Mouse (Mus musculus) hindbrain, embryonic 13.5 days (tissue): ENCODE results near the gene Utp20. TPM values are rescaled to one million over a fixed set of nuclear protein-coding genes. Genes with fewer than 3 reads are reported as not detected.
"Not testable (repeated sequence)": the region's sequence is repeated elsewhere in the genome, so short reads cannot be mapped to it uniquely, and the experiment has no call there.

Experiments
- ATAC-seq: fragments of 200-750 bp; cut with Nextera tagmentation; 2 replicates; pipeline ENCODE4 v1.8.0; 2017; ENCODE audit warnings: moderate TSS enrichment; ENCODE audit not compliant: low FRiP score
- H3K27ac ChIP-seq: fragments of 300-500 bp; sonication (generic); 2 replicates; pipeline ENCODE4 v1.5.1; 2015; ENCODE audit warnings: inconsistent platforms, mild to moderate bottlenecking, moderate library complexity
- H3K27me3 ChIP-seq: fragments of 300-500 bp; sonication (generic); 2 replicates; pipeline ENCODE4 v1.6.1; 2015; ENCODE audit warnings: mild to moderate bottlenecking, inconsistent platforms
- H3K36me3 ChIP-seq: fragments of 300-500 bp; sonication (generic); 2 replicates; pipeline ENCODE4 v1.6.1; 2015; ENCODE audit warnings: mild to moderate bottlenecking, inconsistent platforms
- H3K4me1 ChIP-seq: fragments of 300-500 bp; sonication (generic); replicated peaks from 2 replicates; pipeline ENCODE4 v1.6.1; 2015; ENCODE audit warnings: inconsistent platforms
- H3K4me2 ChIP-seq: fragments of 300-500 bp; sonication (generic); 2 replicates; pipeline ENCODE4 v1.6.1; 2015; ENCODE audit warnings: inconsistent platforms, mild to moderate bottlenecking, moderate library complexity
- H3K4me3 ChIP-seq: fragments of 300-500 bp; sonication (generic); 2 replicates; pipeline ENCODE4 v1.5.1; 2015; ENCODE audit warnings: mild to moderate bottlenecking, inconsistent platforms
- H3K9ac ChIP-seq: fragments of 300-500 bp; sonication (generic); 2 replicates; pipeline ENCODE4 v1.6.1; 2015; ENCODE audit warnings: mild to moderate bottlenecking, inconsistent platforms
- H3K9me3 ChIP-seq: fragments of 300-500 bp; sonication (generic); 2 replicates; pipeline ENCODE4 v1.6.1; 2016; ENCODE audit warnings: inconsistent platforms
- WGBS: fragments of 180-500 bp; shearing (Covaris S2); methylation state at CpG from one replicate; pipeline ENCODE4 v1.1.7; 2015; 5-methylcytosine and 5-hydroxymethylcytosine counted together
- polyA plus RNA-seq: library from polyadenylated mRNA; unstranded; fragments of >200 nt; fragmentation: Nextera tagmentation; extraction: Ambion mirVana; gene quantifications from 2 replicates; pipeline ENCODE4 v1.2.1, GENCODE M21; 2015

Utp20 gene
- polyA plus RNA-seq, result 8.7 and 11.4 TPM in 2 replicates

- H3K27ac ChIP-seq, result no peak within 1 kb of the TSS
Observed at GRCm38 (mm10) chr10:88826188-88826946, at the start of gene Utp20. Gene Utp20 (minus strand): TSS chr10:88826804.

GRCm38 (mm10) chr10:88874870-88875269 is 48.3 kb upstream of the Utp20 start:
- 77% methylated on average over 5 of the region's 5 CpGs for WGBS
- Histone ChIP-seq H3K9ac (no peak overlapping the region), H3K27me3 (no peaks in the 10 kb centered on the region), H3K9me3 (no peaks in the 10 kb centered on the region), H3K4me3 (no peak overlapping the region), H3K4me1 (no peaks in the 10 kb centered on the region), H3K27ac (no peak overlapping the region), H3K36me3 (no peaks in the 10 kb centered on the region), H3K4me2 (no peak overlapping the region)
- ATAC-seq, result no peak

More at GRCm38 (mm10) chr10:88826188-88826946, at the start of gene Utp20:
- H3K27me3 ChIP-seq, result no peaks in the 10 kb centered on the region
- peak; percentile 100 for ATAC-seq
- peak within 1 kb of the TSS; percentile 84 for H3K4me2 ChIP-seq
- WGBS, result under 1% methylated on average over 44 of the region's 44 CpGs
- peaks cover 11% of the 10 kb centered on the region for H3K4me1 ChIP-seq
- peak within 1 kb of the TSS; percentile 73 for H3K9ac ChIP-seq
- peaks cover 26% of the 10 kb centered on the region for H3K36me3 ChIP-seq
- no peaks in the 10 kb centered on the region for H3K9me3 ChIP-seq
- peak within 1 kb of the TSS; percentile 88 for H3K4me3 ChIP-seq

- no peak overlapping the region for H3K9ac ChIP-seq
- no peak overlapping the region for H3K4me2 ChIP-seq
- no peaks in the 10 kb centered on the region for H3K9me3 ChIP-seq
- H3K36me3 ChIP-seq, result no peaks in the 10 kb centered on the region
- no peaks in the 10 kb centered on the region for H3K4me1 ChIP-seq
- no peaks in the 10 kb centered on the region for H3K27me3 ChIP-seq
- no peak overlapping the region for H3K4me3 ChIP-seq
- no peak overlapping the region for H3K27ac ChIP-seq
- ATAC-seq, result no peak
- 74% methylated on average over 2 of the region's 2 CpGs for WGBS
Observed at GRCm38 (mm10) chr10:88866017-88866416, 39.4 kb upstream of the Utp20 start.

GRCm38 (mm10) chr10:88862293-88862692 is 35.7 kb upstream of the Utp20 start:
- 90% methylated on average over 5 of the region's 5 CpGs for WGBS
- no peak for ATAC-seq

GRCm38 (mm10) chr10:88861416-88861815 is 34.8 kb upstream of the Utp20 start:
- Histone ChIP-seq H3K27ac (no peak overlapping the region), H3K9ac (no peak overlapping the region), H3K9me3 (no peaks in the 10 kb centered on the region), H3K4me2 (no peak overlapping the region), H3K36me3 (no peaks in the 10 kb centered on the region), H3K4me3 (no peak overlapping the region), H3K4me1 (no peaks in the 10 kb centered on the region), H3K27me3 (no peaks in the 10 kb centered on the region)
- no peak for ATAC-seq

More at GRCm38 (mm10) chr10:88862293-88862692, 35.7 kb upstream of the Utp20 start:
- H3K36me3 ChIP-seq, result no peaks in the 10 kb centered on the region
- H3K27ac ChIP-seq, result no peak overlapping the region
- no peak overlapping the region for H3K4me2 ChIP-seq
- H3K27me3 ChIP-seq, result no peaks in the 10 kb centered on the region
- no peaks in the 10 kb centered on the region for H3K4me1 ChIP-seq
- H3K9me3 ChIP-seq, result no peaks in the 10 kb centered on the region
- H3K4me3 ChIP-seq, result no peak overlapping the region
- H3K9ac ChIP-seq, result no peak overlapping the region

GRCm38 (mm10) chr10:88860911-88861310 is 34.3 kb upstream of the Utp20 start:
- Histone ChIP-seq H3K4me2 (no peak overlapping the region), H3K36me3 (no peaks in the 10 kb centered on the region), H3K4me3 (no peak overlapping the region), H3K9me3 (no peaks in the 10 kb centered on the region), H3K27ac (no peak overlapping the region), H3K9ac (no peak overlapping the region), H3K27me3 (no peaks in the 10 kb centered on the region), H3K4me1 (no peaks in the 10 kb centered on the region)
- 76% methylated on average over 3 of the region's 3 CpGs for WGBS
- no peak for ATAC-seq

- Histone ChIP-seq H3K4me1 (no peaks in the 10 kb centered on the region), H3K9me3 (no peaks in the 10 kb centered on the region), H3K4me2 (no peak overlapping the region), H3K27me3 (no peaks in the 10 kb centered on the region), H3K9ac (no peak overlapping the region), H3K36me3 (no peaks in the 10 kb centered on the region), H3K4me3 (no peak overlapping the region), H3K27ac (no peak overlapping the region)
- WGBS, result 87% methylated on average over 7 of the region's 7 CpGs
- no peak for ATAC-seq
Observed at GRCm38 (mm10) chr10:88853326-88853725, 26.7 kb upstream of the Utp20 start.

- H3K27me3 ChIP-seq, result no peaks in the 10 kb centered on the region
- no peak overlapping the region for H3K4me3 ChIP-seq
- no peak for ATAC-seq
- H3K9ac ChIP-seq, result no peak overlapping the region
- 90% methylated on average over 4 of the region's 4 CpGs for WGBS
- no peaks in the 10 kb centered on the region for H3K4me1 ChIP-seq
- no peak overlapping the region for H3K4me2 ChIP-seq
- no peak overlapping the region for H3K27ac ChIP-seq
- no peaks in the 10 kb centered on the region for H3K9me3 ChIP-seq
- no peaks in the 10 kb centered on the region for H3K36me3 ChIP-seq
Observed at GRCm38 (mm10) chr10:88849976-88850375, 23.4 kb upstream of the Utp20 start.

- WGBS, result 88% methylated on average over 7 of the region's 7 CpGs
- H3K27me3 ChIP-seq, result no peaks in the 10 kb centered on the region
- no peaks in the 10 kb centered on the region for H3K4me1 ChIP-seq
- no peak overlapping the region for H3K27ac ChIP-seq
- H3K9me3 ChIP-seq, result no peaks in the 10 kb centered on the region
- H3K9ac ChIP-seq, result no peak overlapping the region
- H3K36me3 ChIP-seq, result no peaks in the 10 kb centered on the region
- no peak overlapping the region for H3K4me3 ChIP-seq
- ATAC-seq, result no peak
- H3K4me2 ChIP-seq, result no peak overlapping the region
Observed at GRCm38 (mm10) chr10:88848876-88849476, 22.4 kb upstream of the Utp20 start.

GRCm38 (mm10) chr10:88834227-88834626 is 7.6 kb upstream of the Utp20 start:
- Histone ChIP-seq H3K36me3 (no peaks in the 10 kb centered on the region), H3K27ac (no peak overlapping the region), H3K27me3 (no peaks in the 10 kb centered on the region), H3K4me3 (no peak overlapping the region), H3K9ac (no peak overlapping the region), H3K4me1 (no peaks in the 10 kb centered on the region), H3K9me3 (peaks cover 3% of the 10 kb centered on the region; the same call in 1 of the 2 replicates), H3K4me2 (no peak overlapping the region)
- WGBS, result 66% methylated on average over 2 of the region's 2 CpGs
- no peak for ATAC-seq

GRCm38 (mm10) chr10:88828361-88828760 is 1.8 kb upstream of the Utp20 start:
- no peaks in the 10 kb centered on the region for H3K9me3 ChIP-seq
- H3K36me3 ChIP-seq, result peaks cover 11% of the 10 kb centered on the region; the same call in 1 of the 2 replicates
- H3K9ac ChIP-seq, result no peak overlapping the region
- H3K4me3 ChIP-seq, result no peak overlapping the region
- no peak overlapping the region for H3K4me2 ChIP-seq
- peaks cover 11% of the 10 kb centered on the region for H3K4me1 ChIP-seq
- H3K27me3 ChIP-seq, result no peaks in the 10 kb centered on the region
- no peak for ATAC-seq
- H3K27ac ChIP-seq, result no peak overlapping the region

GRCm38 (mm10) chr10:88827596-88827995 is 992 bp upstream of the Utp20 start:
- Histone ChIP-seq H3K27ac (no peak overlapping the region), H3K4me1 (peaks cover 11% of the 10 kb centered on the region), H3K9ac (no peak overlapping the region; the same call in 1 of the 2 replicates), H3K4me2 (peak overlapping the region; percentile 84), H3K9me3 (no peaks in the 10 kb centered on the region), H3K27me3 (no peaks in the 10 kb centered on the region), H3K4me3 (peak overlapping the region; percentile 88), H3K36me3 (peaks cover 14% of the 10 kb centered on the region)
- ATAC-seq, result no peak
- 91% methylated on average over 4 of the region's 4 CpGs for WGBS

GRCm38 (mm10) chr10:88826947-88827306 is 323 bp upstream of the Utp20 start:
- not testable (repeated sequence) for H3K27ac ChIP-seq, H3K27me3 ChIP-seq, H3K9me3 ChIP-seq
- peak; percentile 76 for ATAC-seq
- peak overlapping the region; percentile 73 for H3K9ac ChIP-seq
- H3K4me3 ChIP-seq, result peak overlapping the region; percentile 88
- H3K4me2 ChIP-seq, result peak overlapping the region; percentile 84
- WGBS, result 2% methylated on average over 6 of the region's 6 CpGs
- peaks cover 20% of the 10 kb centered on the region for H3K36me3 ChIP-seq
- peaks cover 11% of the 10 kb centered on the region for H3K4me1 ChIP-seq
